Mouse (Mus musculus): ENCODE results near the gene Lgmn. TPM values are rescaled to one million over a fixed set of nuclear protein-coding genes. Genes with fewer than 3 reads are reported as not detected.

Gene Lgmn
- total and polyA plus RNA-seq, 3 experiments: 38.5 to 49.9 (median 42.6) TPM

- dilution Hi-C loops (cut with MboI; ENCODE audit: extremely low pct_ligation_motif_present, extremely low pct_unique_long_range_greater_than_20kb, low sequenced_read_pairs) (no loop called here), in situ Hi-C loops (cut with MboI; ENCODE audit: low pct_ligation_motif_present, low pct_unique_long_range_greater_than_20kb, low sequenced_read_pairs) (no loop called here)
- peaks cover under 1% of the 10 kb centered on the region for H3K9me3 ChIP-seq (replicated peaks; ENCODE audit: low read length)
- no peaks in the 10 kb centered on the region for H3K79me2 ChIP-seq (replicated peaks; ENCODE audit: control insufficient read depth, extremely low read depth, insufficient read depth, poor library complexity, severe bottlenecking)
- no peak overlapping the region for H3K9ac ChIP-seq (ENCODE audit: insufficient read depth, low read depth)
- TF ChIP-seq KAT2A (IDR thresholded peaks at IDR 0.05; ENCODE audit: insufficient replicate concordance, low read length): no peak
- no peak for TF ChIP-seq USF1 (IDR thresholded peaks at IDR 0.05; ENCODE audit: low read depth, low read length)
- TF ChIP-seq MYC (IDR thresholded peaks at IDR 0.05; ENCODE audit: low read depth, low read length): no peak
- no peak; the same call in none of the 2 replicates for TF ChIP-seq RAD21 (IDR thresholded peaks at IDR 0.05; ENCODE audit: low read depth, low read length)
- TF ChIP-seq SIN3A (IDR thresholded peaks at IDR 0.05; ENCODE audit: low read length): no peak; the same call in 1 of the 2 replicates
- peak; percentile 87 for TF ChIP-seq EP300 (IDR thresholded peaks at IDR 0.05; ENCODE audit: low read length)
- no peak for TF ChIP-seq ZC3H11A (IDR thresholded peaks at IDR 0.05; ENCODE audit: low read depth, low read length)
- 0 out of 2 replicates have a peak, but pooled peaks have one; percentile 31 for TF ChIP-seq MAX (IDR thresholded peaks at IDR 0.05; ENCODE audit: low read length)
- peak; percentile 63; the same call in 1 of the 2 replicates for TF ChIP-seq ETS1 (conservative IDR thresholded peaks at IDR 0.05; ENCODE audit: low read depth, low read length)
- TF ChIP-seq GABPA (IDR thresholded peaks at IDR 0.05; ENCODE audit: insufficient replicate concordance, low read depth, low read length): no peak
- TF ChIP-seq NRF1 (IDR thresholded peaks at IDR 0.05; ENCODE audit: low read depth, low read length): no peak
- no peak for TF ChIP-seq CHD1 (IDR thresholded peaks at IDR 0.05; ENCODE audit: low read depth, low read length)
- no peak for TF ChIP-seq CTCF (conservative IDR thresholded peaks at IDR 0.05 in 1 of 2, IDR thresholded peaks at IDR 0.05 in 1 of 2; ENCODE audit: low read depth in 2 of 2, low read length in 2 of 2)
- TF ChIP-seq BHLHE40 (IDR thresholded peaks at IDR 0.05; ENCODE audit: low read depth, low read length): peak; percentile 57
- no peak for TF ChIP-seq MXI1 (IDR thresholded peaks at IDR 0.05; ENCODE audit: low read depth, low read length)
- TF ChIP-seq ZNF384 (IDR thresholded peaks at IDR 0.05; ENCODE audit: low read depth, low read length): no peak
- TF ChIP-seq MAFK (IDR thresholded peaks at IDR 0.05; ENCODE audit: insufficient replicate concordance, low read length): 0 out of 2 replicates have a peak, but pooled peaks have one; percentile 35
- 0 out of 2 replicates have a peak, but pooled peaks have one; percentile 18 for TF ChIP-seq ELF1 (IDR thresholded peaks at IDR 0.05; ENCODE audit: low read depth, low read length)
- no peak for TF ChIP-seq POLR2A (IDR thresholded peaks at IDR 0.05; ENCODE audit: low read depth, low read length)
- TF ChIP-seq RCOR1 (conservative IDR thresholded peaks at IDR 0.05; ENCODE audit: low read depth, low read length): peak; percentile 71; the same call in 1 of the 2 replicates
- TF ChIP-seq SMC3 (IDR thresholded peaks at IDR 0.05; ENCODE audit: low read depth, low read length): peak; percentile 20; the same call in 1 of the 2 replicates
- no peak for TF ChIP-seq POLR2AphosphoS2 (IDR thresholded peaks at IDR 0.05; ENCODE audit: low read depth, low read length)
- peak; percentile 73 for TF ChIP-seq IRF4 (IDR thresholded peaks at IDR 0.05; ENCODE audit: low read depth, low read length)
- TF ChIP-seq TCF12 (IDR thresholded peaks at IDR 0.05; ENCODE audit: low read depth, low read length): peak; percentile 61; the same call in 1 of the 2 replicates
- no peak for TF ChIP-seq E2F4 (IDR thresholded peaks at IDR 0.05; ENCODE audit: insufficient replicate concordance, low read depth, low read length)
- TF ChIP-seq MAZ (IDR thresholded peaks at IDR 0.05; ENCODE audit: low read depth, low read length): peak; percentile 75; the same call in 1 of the 2 replicates
- TF ChIP-seq CHD2 (IDR thresholded peaks at IDR 0.05; ENCODE audit: low read length): peak; percentile 52; the same call in 1 of the 2 replicates
- no peak; the same call in 1 of the 2 replicates for TF ChIP-seq HCFC1 (IDR thresholded peaks at IDR 0.05; ENCODE audit: low read depth, low read length)
- TF ChIP-seq UBTF (IDR thresholded peaks at IDR 0.05; ENCODE audit: low read depth, low read length): no peak
- no peak for TF ChIP-seq PAX5 (IDR thresholded peaks at IDR 0.05; ENCODE audit: low read length)
- TF ChIP-seq JUN (IDR thresholded peaks at IDR 0.05; ENCODE audit: insufficient read depth, low read depth, low read length): no peak
- no peak for TF ChIP-seq NELFE (IDR thresholded peaks at IDR 0.05; ENCODE audit: low read depth, low read length)
- TF ChIP-seq ZKSCAN1 (IDR thresholded peaks at IDR 0.05; ENCODE audit: borderline replicate concordance, low read depth, low read length): no peak
- peak; percentile 40; the same call in 1 of the 2 replicates for TF ChIP-seq MEF2A (IDR thresholded peaks at IDR 0.05; ENCODE audit: borderline replicate concordance, low read depth, low read length)
- TF ChIP-seq JUND (conservative IDR thresholded peaks at IDR 0.05; ENCODE audit: low read depth, low read length): 0 out of 2 replicates have a peak, but pooled peaks have one; percentile 27
- no peak for TF ChIP-seq TBP (conservative IDR thresholded peaks at IDR 0.05; ENCODE audit: low read depth, low read length)
- no peak for TF ChIP-seq USF2 (conservative IDR thresholded peaks at IDR 0.05; ENCODE audit: low read depth, low read length)
- no peak; the same call in 1 of the 2 replicates for TF ChIP-seq ZMIZ1 (IDR thresholded peaks at IDR 0.05; ENCODE audit: low read depth, low read length)
- peak; percentile 66 for DNase-seq (ENCODE audit: extremely low read depth)
- H3K27ac ChIP-seq (ENCODE audit: insufficient read depth, low read depth): peak overlapping the region; percentile 63
- peaks cover 6 to 35% of the 10 kb centered on the region in 2 experiments for H3K36me3 ChIP-seq (replicated peaks in 1 of 2; ENCODE audit: control insufficient read depth in 1 of 2, insufficient read depth in 1 of 2, low read length in 1 of 2)
- H3K4me2 ChIP-seq (ENCODE audit: insufficient read depth, low read depth, poor library complexity, severe bottlenecking): peak overlapping the region; percentile 59
- H3K4me1 ChIP-seq (ENCODE audit: control insufficient read depth in 1 of 2, insufficient read depth in 2 of 2): peaks cover 42 to 61% of the 10 kb centered on the region in 2 experiments
- H3K27me3 ChIP-seq (replicated peaks): no peaks in the 10 kb centered on the region
- no peak overlapping the region for H3K4me3 ChIP-seq (replicated peaks in 1 of 3; ENCODE audit: low read depth in 2 of 3, low read length in 2 of 3, poor library complexity in 1 of 3)
Measured at GRCm38 (mm10) chr12:102350997-102351396, 88.6 kb downstream of the Lgmn start.

All from CH12.LX (cell line).